Mouse (Mus musculus) G1E (cell line): ENCODE measurements around the gene Inafm2.

Source experiments
- CTCF ChIP-seq: IDR thresholded peaks from 2 replicates; pipeline ENCODE4 v1.5.1; 2012; ENCODE audit warnings: low read depth, low read length, inconsistent platforms, mixed read lengths
- GATA1 ChIP-seq: IDR thresholded peaks from 2 replicates; pipeline ENCODE4 v1.6.1; 2012; ENCODE audit warnings: borderline replicate concordance, low read length, inconsistent platforms, mixed read lengths
- POLR2AphosphoS5 ChIP-seq: IDR thresholded peaks from 2 replicates; pipeline ENCODE4 v1.6.1; 2012; ENCODE audit warnings: low read depth, low read length, inconsistent platforms; ENCODE audit not compliant: insufficient replicate concordance
- TAL1 ChIP-seq: conservative IDR thresholded peaks from 2 replicates; pipeline ENCODE4 v1.6.1; 2012; ENCODE audit warnings: low read depth, low read length, inconsistent platforms, mixed read lengths

- TF ChIP-seq CTCF = no peak
- no peak for TF ChIP-seq TAL1
- no peak for TF ChIP-seq GATA1
- no peak for TF ChIP-seq POLR2AphosphoS5
Measured at GRCm38 (mm10) chr2:118697955-118698354, 47.6 kb upstream of the Inafm2 start.
